17 mouse cellular contexts compared by ENCODE assay signal in the genomic region with DNA sequence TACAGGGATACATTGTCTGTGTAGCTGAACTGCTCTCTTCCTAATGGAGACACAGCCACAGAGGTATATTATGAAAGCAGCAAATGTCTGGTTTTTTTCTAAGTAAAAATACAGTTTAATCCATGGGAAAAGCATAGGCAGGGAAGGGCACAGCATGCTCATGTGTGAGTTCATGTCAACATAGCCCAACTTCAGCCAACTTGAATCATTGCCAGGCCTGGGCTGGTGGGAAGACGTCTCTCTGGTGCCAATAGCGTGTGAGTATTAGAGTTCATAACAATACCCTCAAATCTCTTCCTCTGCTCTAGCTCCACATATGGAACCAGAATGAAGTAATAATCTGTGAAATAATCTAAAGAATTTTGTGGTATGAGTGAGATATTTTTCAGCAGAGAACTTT.
A peak's percentile ranks its signal among the peaks of the same experiment; 100 is the strongest.
DNase-seq lines count a peak whose midpoint lies in the region; ATAC-seq lines count a peak whose summit lies in the region.
"Had no signal": no experiment of that assay in that cellular context is flagged by ENCODE, and none has a peak within 500 bp of the region (broad histone marks: within the 10 kb centered on the region; RNA-seq: fewer than 3 reads in every experiment).

No protein-coding gene starts in this region.

- H3K27ac ChIP-seq in embryonic facial prominence, embryonic 14.5 days (replicated peaks; ENCODE audit: low read depth, low read length), result no peak overlapping the region
- H3K27ac ChIP-seq in embryonic facial prominence, embryonic 10.5 days (replicated peaks), result no peak overlapping the region
- 0 out of 2 replicates have a peak overlapping the region, but pooled peaks have one; percentile 27 for H3K27ac ChIP-seq in kidney, embryonic 15.5 days
- H3K27ac ChIP-seq: embryonic facial prominence, embryonic 12.5 days; heart, adult 2 months; liver, embryonic 14.5 days; macrophage; midbrain, embryonic 10.5 days had no signal

- peaks cover 3% of the 10 kb centered on the region; the same call in 1 of the 2 replicates for H3K4me1 ChIP-seq in embryonic facial prominence, embryonic 14.5 days (ENCODE audit: control insufficient read depth, insufficient read depth, low read length)
- H3K4me1 ChIP-seq in embryonic facial prominence, embryonic 10.5 days, result no peaks in the 10 kb centered on the region
- H3K4me1 ChIP-seq in kidney, embryonic 15.5 days, result peaks cover 5% of the 10 kb centered on the region; the same call in 1 of the 2 replicates
- H3K4me1 ChIP-seq: embryonic facial prominence, embryonic 12.5 days had no signal

- no peaks in the 10 kb centered on the region for H3K36me3 ChIP-seq in embryonic facial prominence, embryonic 14.5 days (ENCODE audit: control insufficient read depth, insufficient read depth, low read length)
- no peaks in the 10 kb centered on the region for H3K36me3 ChIP-seq in embryonic facial prominence, embryonic 10.5 days (replicated peaks)
- H3K36me3 ChIP-seq in kidney, embryonic 15.5 days, result no peaks in the 10 kb centered on the region
- H3K36me3 ChIP-seq: embryonic facial prominence, embryonic 12.5 days; midbrain, embryonic 10.5 days had no signal

- H3K9me3 ChIP-seq in embryonic facial prominence, embryonic 14.5 days (ENCODE audit: control insufficient read depth, low read length), result no peaks in the 10 kb centered on the region
- no peaks in the 10 kb centered on the region for H3K9me3 ChIP-seq in embryonic facial prominence, embryonic 10.5 days
- no peaks in the 10 kb centered on the region for H3K9me3 ChIP-seq in kidney, embryonic 15.5 days (replicated peaks)
- H3K9me3 ChIP-seq: embryonic facial prominence, embryonic 12.5 days; midbrain, embryonic 10.5 days had no signal

- H3K9ac ChIP-seq in embryonic facial prominence, embryonic 14.5 days (ENCODE audit: low read depth, low read length), result no peak overlapping the region
- no peak overlapping the region for H3K9ac ChIP-seq in kidney, embryonic 15.5 days
- H3K9ac ChIP-seq: embryonic facial prominence, embryonic 12.5 days; liver, embryonic 14.5 days had no signal

- no peak overlapping the region for H3K4me3 ChIP-seq in embryonic facial prominence, embryonic 14.5 days (ENCODE audit: low read depth, low read length)
- no peak overlapping the region for H3K4me3 ChIP-seq in embryonic facial prominence, embryonic 10.5 days
- no peak overlapping the region for H3K4me3 ChIP-seq in kidney, embryonic 15.5 days (replicated peaks)
- H3K4me3 ChIP-seq: embryonic facial prominence, embryonic 12.5 days; heart, adult 2 months; midbrain, embryonic 10.5 days had no signal

- no peak for ATAC-seq in embryonic facial prominence, embryonic 14.5 days (ENCODE audit: low read depth)
- ATAC-seq in kidney, embryonic 15.5 days (replicated peaks; ENCODE audit: low FRiP score), result no peak

- DNase-seq in embryonic facial prominence, embryonic 14.5 days (ENCODE audit: low spot score), result peak; percentile 46
- no peak for DNase-seq in embryonic facial prominence, embryonic 10.5 days (ENCODE audit: low spot score)
- no peak for DNase-seq in kidney, adult 18-20 months
- peak; percentile 3 for DNase-seq in NIH3T3 (ENCODE audit: low read depth)
- peak; percentile 12 for DNase-seq in adipocyte (ENCODE audit: low spot score)
- DNase-seq in c-Kit-positive CD71-positive TER-119-positive erythroid progenitor cells, embryonic 14.5 days (ENCODE audit: low spot score), result no peak
- DNase-seq: cerebellum, adult 11-12 months; gastrocnemius, postnatal 25 days; heart, adult 2 months; kidney, adult 11 months; kidney, postnatal 10 days; retina, postnatal 1 day had no signal

- no peak overlapping the region for H3K4me2 ChIP-seq in embryonic facial prominence, embryonic 14.5 days (ENCODE audit: low read depth, low read length)
- H3K4me2 ChIP-seq in kidney, embryonic 15.5 days, result no peak overlapping the region
- H3K4me2 ChIP-seq: embryonic facial prominence, embryonic 12.5 days had no signal

- H3K27me3 ChIP-seq in embryonic facial prominence, embryonic 14.5 days (replicated peaks; ENCODE audit: control insufficient read depth, insufficient read depth, low read length), result no peaks in the 10 kb centered on the region
- H3K27me3 ChIP-seq in embryonic facial prominence, embryonic 10.5 days (replicated peaks; ENCODE audit: low read depth, poor library complexity, severe bottlenecking), result no peaks in the 10 kb centered on the region
- no peaks in the 10 kb centered on the region for H3K27me3 ChIP-seq in kidney, embryonic 15.5 days
- H3K27me3 ChIP-seq: embryonic facial prominence, embryonic 12.5 days had no signal

- 34% methylated on average over 2 of the region's 2 CpGs for WGBS in embryonic facial prominence, embryonic 14.5 days
- 87% methylated on average over 2 of the region's 2 CpGs for WGBS in embryonic facial prominence, embryonic 10.5 days
- 67% methylated on average over 2 of the region's 2 CpGs for WGBS in kidney, embryonic 15.5 days

Comparison
In these comparisons a context has a peak if more than half of its experiments do, and no peak if none do; other contexts are left out.
1. DNase-seq: peak in embryonic facial prominence, embryonic 14.5 days (single experiment), NIH3T3 (single experiment) and adipocyte (single experiment); none in embryonic facial prominence, embryonic 10.5 days (single experiment), kidney, adult 18-20 months (single experiment) and c-Kit-positive CD71-positive TER-119-positive erythroid progenitor cells, embryonic 14.5 days (single experiment).